24 mouse cellular contexts compared by ENCODE assay signal in genomic region chr4:102627799-102628198, GRCm38 (mm10).
"Had no signal": no experiment of that assay in that cellular context is flagged by ENCODE, and none has a peak within 500 bp of the region (broad histone marks: within the 10 kb centered on the region; RNA-seq: fewer than 3 reads in every experiment).

No protein-coding gene starts in this region.

- H3K9me3 ChIP-seq: heart, embryonic 10.5 days; heart, embryonic 12.5 days; hindbrain, embryonic 13.5 days; hindbrain, embryonic 15.5 days; intestine, embryonic 15.5 days; kidney, embryonic 15.5 days; limb, embryonic 13.5 days; limb, embryonic 15.5 days had no signal

- H3K4me1 ChIP-seq: hindbrain, embryonic 15.5 days; intestine, embryonic 15.5 days; kidney, embryonic 15.5 days; limb, embryonic 13.5 days; limb, embryonic 15.5 days had no signal

- H3K4me2 ChIP-seq: heart, embryonic 12.5 days; hindbrain, embryonic 13.5 days; hindbrain, embryonic 15.5 days; intestine, embryonic 15.5 days; kidney, embryonic 15.5 days; limb, embryonic 13.5 days; limb, embryonic 15.5 days had no signal

- H3K4me3 ChIP-seq: heart, embryonic 10.5 days; heart, embryonic 12.5 days; hindbrain, embryonic 13.5 days; hindbrain, embryonic 15.5 days; intestine, embryonic 15.5 days; kidney, embryonic 15.5 days; limb, embryonic 13.5 days; limb, embryonic 15.5 days had no signal

- H3K27ac ChIP-seq: heart, embryonic 10.5 days; hindbrain, embryonic 13.5 days; hindbrain, embryonic 15.5 days; hindbrain, postnatal 0 days; intestine, embryonic 15.5 days; kidney, embryonic 15.5 days; kidney, postnatal 0 days; limb, embryonic 13.5 days; limb, embryonic 15.5 days had no signal

- H3K9ac ChIP-seq: forebrain, postnatal 0 days; heart, embryonic 12.5 days; hindbrain, embryonic 13.5 days; hindbrain, embryonic 15.5 days; intestine, embryonic 15.5 days; kidney, embryonic 15.5 days; limb, embryonic 13.5 days; limb, embryonic 15.5 days had no signal

- H3K27me3 ChIP-seq: heart, embryonic 12.5 days; hindbrain, embryonic 13.5 days; hindbrain, embryonic 15.5 days; intestine, embryonic 15.5 days; kidney, embryonic 15.5 days; limb, embryonic 13.5 days; limb, embryonic 15.5 days had no signal

- DNase-seq: forebrain, postnatal 0 days; gastrocnemius, postnatal 14 days; gastrocnemius, postnatal 36 days; heart, adult 18-20 months; heart, postnatal 10 days; heart, postnatal 36 days; kidney, adult 11 months; kidney, adult 2 months; kidney, adult 9 months; kidney, postnatal 14 days; kidney, postnatal 36 days; layer of hippocampus, adult 9-11 months; layer of hippocampus, postnatal 36 days; left cerebral cortex, postnatal 4 days had no signal

- H3K36me3 ChIP-seq: heart, embryonic 10.5 days; heart, embryonic 12.5 days; hindbrain, embryonic 13.5 days; hindbrain, embryonic 15.5 days; intestine, embryonic 15.5 days; kidney, embryonic 15.5 days; limb, embryonic 13.5 days; limb, embryonic 15.5 days had no signal

- ATAC-seq: forebrain, postnatal 0 days; hindbrain, postnatal 0 days; intestine, embryonic 15.5 days had no signal
